Mouse (Mus musculus) embryonic facial prominence, embryonic 13.5 days (tissue): ENCODE data around the gene Olfr195. TPM values are rescaled to one million over a fixed set of nuclear protein-coding genes. Genes with fewer than 3 reads are reported as not detected.
"Not testable (repeated sequence)": the region's sequence is repeated elsewhere in the genome, so short reads cannot be mapped to it uniquely, and the experiment has no call there.

Experiments used
- ATAC-seq: fragments of 200-750 bp; cut with Nextera tagmentation; 2 replicates; pipeline ENCODE4 v1.8.0; 2017; ENCODE audit warnings: low read depth; ENCODE audit not compliant: insufficient number of reproducible peaks, insufficient read depth, low FRiP score, low TSS enrichment
- H3K27ac ChIP-seq: fragments of 300-500 bp; sonication (generic); 2 replicates; pipeline ENCODE4 v1.5.1; 2015; ENCODE audit warnings: moderate library complexity, mild to moderate bottlenecking, inconsistent platforms
- H3K27me3 ChIP-seq: fragments of 300-500 bp; sonication (generic); 2 replicates; pipeline ENCODE4 v1.6.1; 2015; ENCODE audit warnings: mild to moderate bottlenecking, inconsistent platforms
- H3K36me3 ChIP-seq: fragments of 300-500 bp; sonication (generic); 2 replicates; pipeline ENCODE4 v1.6.1; 2015; ENCODE audit warnings: mild to moderate bottlenecking, inconsistent platforms
- H3K4me1 ChIP-seq: fragments of 300-500 bp; sonication (generic); 2 replicates; pipeline ENCODE4 v1.6.1; 2015; ENCODE audit warnings: inconsistent platforms
- H3K4me2 ChIP-seq: fragments of 300-500 bp; sonication (generic); 2 replicates; pipeline ENCODE4 v1.6.1; 2015; ENCODE audit warnings: moderate library complexity, mild to moderate bottlenecking, inconsistent platforms
- H3K4me3 ChIP-seq: fragments of 300-500 bp; sonication (generic); 2 replicates; pipeline ENCODE4 v1.5.1; 2015; ENCODE audit warnings: mild to moderate bottlenecking, inconsistent platforms
- H3K9ac ChIP-seq: fragments of 300-500 bp; sonication (generic); 2 replicates; pipeline ENCODE4 v1.6.1; 2015; ENCODE audit warnings: mild to moderate bottlenecking, inconsistent platforms
- H3K9me3 ChIP-seq: fragments of 300-500 bp; sonication (generic); 2 replicates; pipeline ENCODE4 v1.6.1; 2016; ENCODE audit warnings: inconsistent platforms
- WGBS: fragments of 180-500 bp; shearing (Covaris S2); methylation state at CpG from one replicate; pipeline ENCODE4 v1.1.7; 2015; ENCODE audit warnings: mixed read lengths; 5-methylcytosine and 5-hydroxymethylcytosine counted together
- polyA plus RNA-seq: library from polyadenylated mRNA; unstranded; fragments of >200 nt; fragmentation: Nextera tagmentation; extraction: Ambion mirVana; gene quantifications from 2 replicates; pipeline ENCODE4 v1.2.1, GENCODE M21; 2015

The Olfr195 gene
- not detected in 2 replicates for polyA plus RNA-seq

- no peak for ATAC-seq
- no peaks in the 10 kb centered on the region for H3K4me1 ChIP-seq
- H3K27me3 ChIP-seq: no peaks in the 10 kb centered on the region
- 78% methylated on average over 1 of the region's 1 CpGs for WGBS
- no peak within 1 kb of the TSS for H3K4me2 ChIP-seq
- no peak within 1 kb of the TSS for H3K9ac ChIP-seq
- H3K36me3 ChIP-seq: no peaks in the 10 kb centered on the region
- H3K4me3 ChIP-seq: no peak within 1 kb of the TSS
- H3K27ac ChIP-seq: no peak within 1 kb of the TSS
- H3K9me3 ChIP-seq: no peaks in the 10 kb centered on the region
Measured at GRCm38 (mm10) chr16:59146746-59147145, at the start of gene Olfr195. TSS of gene Olfr195 (plus strand) at chr16:59147046.

DNA sequence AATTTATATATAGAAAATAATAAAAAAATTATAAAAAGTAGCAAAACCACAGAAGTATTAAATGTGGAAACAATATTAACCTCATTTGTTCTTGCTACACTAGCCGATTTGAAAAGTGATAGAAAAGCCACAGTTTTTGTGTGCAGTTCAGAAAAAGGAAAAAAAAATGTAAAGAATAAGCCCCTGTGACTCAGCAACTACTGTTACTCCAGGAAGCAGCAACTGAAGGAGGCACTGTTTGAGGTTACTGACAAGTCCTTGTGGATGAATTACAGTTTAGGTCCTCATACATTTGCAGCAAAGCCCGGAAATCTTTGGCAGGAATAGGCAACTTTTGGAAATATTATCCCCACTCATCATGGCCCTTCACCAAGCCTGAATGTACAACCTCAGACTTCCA is 41.5 kb upstream of the Olfr195 start:
- Histone ChIP-seq H3K36me3 (no peaks in the 10 kb centered on the region), H3K9ac (no peak overlapping the region), H3K9me3 (no peaks in the 10 kb centered on the region), H3K4me3 (no peak overlapping the region), H3K27me3 (no peaks in the 10 kb centered on the region), H3K27ac (no peak overlapping the region), H3K4me1 (no peaks in the 10 kb centered on the region), H3K4me2 (no peak overlapping the region)
- 75% methylated on average over 2 of the region's 2 CpGs for WGBS
- no peak for ATAC-seq

DNA sequence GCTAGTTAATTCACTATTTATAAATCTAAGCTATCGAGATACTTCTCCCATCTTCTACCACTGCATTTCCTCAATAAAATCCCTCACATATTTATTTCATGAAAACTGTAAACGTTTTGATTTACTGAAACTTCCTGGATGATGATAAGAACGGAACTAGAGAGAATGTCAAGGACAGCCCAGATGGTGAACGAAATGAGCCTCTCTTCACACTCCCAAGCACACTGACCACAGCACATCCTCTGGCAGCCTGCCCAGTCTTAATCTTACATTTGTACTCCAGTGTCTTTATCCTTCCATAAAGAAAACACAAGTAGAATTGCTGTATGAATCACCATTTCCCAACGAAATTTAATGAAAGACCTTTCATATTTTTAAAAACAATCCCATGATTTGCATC is 38.3 kb upstream of the Olfr195 start:
- not testable (repeated sequence) for H3K4me3 ChIP-seq, H3K9ac ChIP-seq, H3K36me3 ChIP-seq, H3K4me1 ChIP-seq, H3K27me3 ChIP-seq, H3K4me2 ChIP-seq, H3K27ac ChIP-seq, ATAC-seq, H3K9me3 ChIP-seq
- WGBS: 65% methylated on average over 5 of the region's 5 CpGs

DNA sequence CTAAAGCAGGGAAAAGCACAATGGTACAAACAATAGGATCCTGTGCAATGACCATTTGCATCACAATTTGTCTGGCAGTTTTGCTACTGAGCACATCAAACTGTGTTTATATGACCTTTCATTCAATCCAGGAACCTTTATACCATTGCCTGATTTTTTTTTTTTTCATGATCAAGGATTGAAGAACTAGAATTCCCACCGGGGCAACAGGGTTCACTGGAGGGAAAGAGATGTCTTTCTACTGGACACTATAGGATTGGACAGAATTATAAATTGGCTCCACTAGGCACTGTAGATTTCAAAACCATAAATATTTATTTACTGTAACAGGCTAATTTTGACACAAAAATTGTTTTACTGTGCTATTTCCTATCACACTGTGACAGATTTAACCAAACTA is 35.1 kb upstream of the Olfr195 start, which contains the start of gene Olfr193:
Gene Olfr193, minus strand, starts transcription at position 101 of the 400 bp plus-strand sequence.
- Histone ChIP-seq H3K9ac (no peak within 1 kb of the TSS), H3K9me3 (no peaks in the 10 kb centered on the region), H3K27me3 (no peaks in the 10 kb centered on the region), H3K4me3 (no peak within 1 kb of the TSS), H3K4me2 (no peak within 1 kb of the TSS), H3K4me1 (no peaks in the 10 kb centered on the region), H3K36me3 (no peaks in the 10 kb centered on the region), H3K27ac (no peak within 1 kb of the TSS)
- 88% methylated on average over 1 of the region's 1 CpGs for WGBS
- ATAC-seq: no peak

DNA sequence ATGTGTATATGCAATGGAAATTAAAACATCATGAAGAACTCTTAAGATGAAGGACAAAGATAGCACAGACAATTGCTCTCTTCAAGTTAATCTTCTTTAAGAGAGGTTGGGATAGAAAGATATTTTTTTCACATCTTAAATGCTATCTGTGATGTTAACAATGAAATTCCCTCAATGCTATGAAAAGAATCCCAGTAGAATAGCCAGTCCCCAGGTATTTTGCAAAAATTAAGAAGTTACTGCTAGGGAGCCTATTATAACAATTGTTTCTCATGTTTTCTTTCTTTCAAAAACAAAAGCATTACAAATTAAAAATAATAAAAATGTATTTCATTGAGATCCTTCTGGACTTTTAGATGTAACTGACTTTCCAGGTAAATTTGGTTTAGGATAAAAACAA is 25.9 kb upstream of the Olfr195 start, which contains the start of gene Olfr194:
Gene Olfr194, minus strand, starts transcription at position 101 of the 400 bp plus-strand sequence.
- Histone ChIP-seq H3K36me3 (no peaks in the 10 kb centered on the region), H3K9ac (no peak within 1 kb of the TSS), H3K4me1 (no peaks in the 10 kb centered on the region), H3K9me3 (no peaks in the 10 kb centered on the region), H3K27ac (no peak within 1 kb of the TSS), H3K27me3 (no peaks in the 10 kb centered on the region), H3K4me2 (no peak within 1 kb of the TSS), H3K4me3 (no peak within 1 kb of the TSS)
- ATAC-seq: no peak

- Histone ChIP-seq H3K9ac (no peak overlapping the region), H3K4me3 (no peak overlapping the region), H3K27ac (no peak overlapping the region), H3K4me1 (no peaks in the 10 kb centered on the region), H3K27me3 (no peaks in the 10 kb centered on the region), H3K36me3 (no peaks in the 10 kb centered on the region), H3K9me3 (no peaks in the 10 kb centered on the region), H3K4me2 (no peak overlapping the region)
- 84% methylated on average over 1 of the region's 1 CpGs for WGBS
- ATAC-seq: no peak
Measured at GRCm38 (mm10) chr16:59130740-59131139, 16.1 kb upstream of the Olfr195 start.

DNA sequence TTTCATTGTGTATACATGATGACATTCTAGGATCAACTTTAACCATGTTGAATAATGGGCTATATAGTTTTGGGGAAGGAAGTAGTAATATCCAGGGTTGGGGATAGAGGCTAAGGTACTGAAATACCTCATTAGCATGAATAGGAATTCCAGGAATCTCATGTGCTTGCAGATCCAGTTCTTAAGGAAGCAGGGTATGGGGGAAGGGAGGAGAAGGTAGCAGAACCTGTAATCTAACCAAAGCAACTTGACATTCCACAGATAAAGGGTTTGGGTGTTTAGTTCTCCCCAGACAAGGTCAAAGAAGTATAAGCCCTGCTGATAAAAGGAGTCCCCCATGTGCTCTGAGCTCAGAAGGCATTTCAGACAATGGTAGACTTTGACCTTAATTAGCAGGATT is 5.7 kb upstream of the Olfr195 start:
- Histone ChIP-seq H3K4me3 (no peak overlapping the region), H3K9ac (no peak overlapping the region), H3K36me3 (no peaks in the 10 kb centered on the region), H3K9me3 (no peaks in the 10 kb centered on the region), H3K27ac (no peak overlapping the region), H3K4me1 (no peaks in the 10 kb centered on the region), H3K27me3 (no peaks in the 10 kb centered on the region), H3K4me2 (no peak overlapping the region)
- no peak for ATAC-seq

DNA sequence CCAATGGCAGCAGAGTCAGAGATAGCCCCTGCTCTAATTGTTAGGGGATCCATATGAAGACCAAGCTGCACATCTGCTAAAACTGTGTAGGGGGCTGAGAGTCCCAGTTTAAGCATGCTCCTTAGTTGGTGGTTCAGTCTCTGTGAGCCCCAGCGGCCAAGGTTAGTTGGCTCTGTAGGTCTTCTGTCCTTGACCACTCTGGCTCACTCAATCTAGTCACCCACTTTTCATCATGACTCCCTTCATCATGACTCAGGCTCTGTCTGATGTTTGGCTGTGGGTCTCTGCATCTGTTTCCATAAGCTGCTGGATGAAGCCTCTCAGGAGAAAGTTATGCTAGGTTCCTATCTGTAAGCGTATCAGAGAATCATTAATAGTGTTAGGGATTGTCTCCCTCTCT is 5.2 kb downstream of the Olfr195 start:
- Histone ChIP-seq H3K9ac (no peak overlapping the region), H3K36me3 (no peaks in the 10 kb centered on the region), H3K4me1 (no peaks in the 10 kb centered on the region), H3K27me3 (no peaks in the 10 kb centered on the region), H3K27ac (no peak overlapping the region), H3K9me3 (no peaks in the 10 kb centered on the region), H3K4me3 (no peak overlapping the region), H3K4me2 (no peak overlapping the region)
- ATAC-seq: no peak
- WGBS: 88% methylated on average over 2 of the region's 2 CpGs

DNA sequence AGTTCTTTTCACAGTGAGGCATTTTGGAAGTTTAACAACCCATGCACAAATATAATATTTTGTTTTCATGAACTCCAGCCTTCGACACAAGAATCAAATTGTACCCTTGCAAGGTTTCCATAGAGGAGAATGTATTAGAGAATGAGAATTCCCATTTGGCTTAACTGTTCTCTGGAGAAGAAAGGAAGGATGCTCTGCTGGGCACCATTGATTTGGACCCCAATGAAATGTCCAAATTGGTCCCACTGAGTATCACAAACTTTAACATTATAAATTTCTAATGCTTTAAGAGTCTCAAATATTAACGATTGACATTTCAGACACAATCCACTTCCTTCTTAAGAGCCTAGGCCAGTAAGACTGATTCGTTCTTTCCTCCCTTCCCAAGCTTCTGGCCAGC is 23.5 kb downstream of the Olfr195 start, which contains the start of gene Olfr196:
Gene Olfr196, minus strand, starts transcription at position 101 of the 400 bp plus-strand sequence.
- 67% methylated on average over 3 of the region's 3 CpGs for WGBS

More for the DNA sequence above, 23.5 kb downstream of the Olfr195 start, which contains the start of gene Olfr196:
- Histone ChIP-seq H3K4me2 (no peak within 1 kb of the TSS), H3K4me3 (no peak within 1 kb of the TSS), H3K9me3 (no peaks in the 10 kb centered on the region), H3K36me3 (no peaks in the 10 kb centered on the region), H3K9ac (no peak within 1 kb of the TSS), H3K27me3 (no peaks in the 10 kb centered on the region), H3K27ac (no peak within 1 kb of the TSS), H3K4me1 (no peaks in the 10 kb centered on the region)
- no peak for ATAC-seq

Other genes with a start within 250 kb of the Olfr195 start
- gene Olfr181, start 218.3 kb upstream of the Olfr195 start, polyA plus RNA-seq: not detected in 2 replicates
- not detected in 2 replicates for gene Olfr180, start 217.7 kb upstream of the Olfr195 start, polyA plus RNA-seq
- gene Olfr183, start 151.7 kb upstream of the Olfr195 start, polyA plus RNA-seq: not detected in 2 replicates
- gene Olfr186, start 116.8 kb upstream of the Olfr195 start, polyA plus RNA-seq: not detected in 2 replicates
- gene Olfr187, start 107.3 kb upstream of the Olfr195 start, polyA plus RNA-seq: not detected in 2 replicates
- not detected in 2 replicates for gene Olfr190, start 69.0 kb upstream of the Olfr195 start, polyA plus RNA-seq
- not detected in 2 replicates for gene Olfr191, start 57.2 kb upstream of the Olfr195 start, polyA plus RNA-seq
- gene Olfr193, start 35.2 kb upstream of the Olfr195 start, polyA plus RNA-seq: not detected in 2 replicates
- not detected in 2 replicates for gene Olfr194, start 26.0 kb upstream of the Olfr195 start, polyA plus RNA-seq
- not detected in 2 replicates for gene Olfr196, start 23.4 kb downstream of the Olfr195 start, polyA plus RNA-seq
- gene Olfr198, start 56.5 kb downstream of the Olfr195 start, polyA plus RNA-seq: not detected in 2 replicates
- gene Olfr199, start 72.7 kb downstream of the Olfr195 start, polyA plus RNA-seq: not detected in 2 replicates
- not detected in 2 replicates for gene Olfr201, start 125.6 kb downstream of the Olfr195 start, polyA plus RNA-seq
- gene Olfr202, start 139.7 kb downstream of the Olfr195 start, polyA plus RNA-seq: 0.39 TPM in 1 of 2 replicates, not detected in the other
- not detected in 2 replicates for gene Olfr203, start 151.8 kb downstream of the Olfr195 start, polyA plus RNA-seq
- not detected in 2 replicates for gene Olfr204, start 171.2 kb downstream of the Olfr195 start, polyA plus RNA-seq
- gene Olfr205, start 184.1 kb downstream of the Olfr195 start, polyA plus RNA-seq: not detected in 2 replicates
- gene Olfr206, start 202.2 kb downstream of the Olfr195 start, polyA plus RNA-seq: not detected in 2 replicates
- not detected in 2 replicates for gene Olfr209, start 216.9 kb downstream of the Olfr195 start, polyA plus RNA-seq